Mouse (Mus musculus) heart, embryonic 14.5 days (tissue): Measurements from ENCODE around the gene Map2. TPM values are rescaled to one million over a fixed set of nuclear protein-coding genes. Genes with fewer than 3 reads are reported as not detected.

Source experiments
- ATAC-seq: fragments of 200-750 bp; cut with Nextera tagmentation; 2 replicates; pipeline ENCODE4 v1.8.0; 2017; ENCODE audit warnings: low read depth, moderate TSS enrichment; ENCODE audit not compliant: insufficient number of reproducible peaks, insufficient read depth, low FRiP score
- H3K27ac ChIP-seq, 2 experiments: fragments of 200-500 bp in 1 of 2; fragments of 300-500 bp in 1 of 2; sonication (generic) in 1 of 2; replicated peaks in 1 of 2; 2 replicates each; pipeline ENCODE4 v1.5.1; 2012 to 2014; ENCODE audit warnings: low read depth in 2 of 2, low read length in 2 of 2, control low read depth in 1 of 2, mild to moderate bottlenecking in 1 of 2, mixed read lengths in 1 of 2; ENCODE audit not compliant: control insufficient read depth in 1 of 2, insufficient read depth in 1 of 2
- H3K27me3 ChIP-seq: fragments of 300-500 bp; sonication (generic); 2 replicates; pipeline ENCODE4 v1.6.1; 2014; ENCODE audit warnings: mild to moderate bottlenecking, low read length, control low read depth; ENCODE audit not compliant: control insufficient read depth, insufficient read depth
- H3K36me3 ChIP-seq: fragments of 300-500 bp; sonication (generic); 2 replicates; pipeline ENCODE4 v1.6.1; 2014; ENCODE audit warnings: mild to moderate bottlenecking, control low read depth, low read length, mixed read lengths; ENCODE audit not compliant: control insufficient read depth, insufficient read depth
- H3K4me1 ChIP-seq, 2 experiments: fragments of 200-500 bp in 1 of 2; fragments of 300-500 bp in 1 of 2; sonication (generic) in 1 of 2; 2 replicates each; pipeline ENCODE4 v1.6.1; 2012 to 2014; ENCODE audit warnings: low read length in 2 of 2, control low read depth in 1 of 2, mixed read lengths in 1 of 2; ENCODE audit not compliant: control insufficient read depth in 2 of 2, insufficient read depth in 2 of 2
- H3K4me2 ChIP-seq: fragments of 300-500 bp; sonication (generic); 2 replicates; pipeline ENCODE4 v1.6.1; 2014; ENCODE audit warnings: mild to moderate bottlenecking, low read length
- H3K4me3 ChIP-seq, 2 experiments: fragments of 200-500 bp in 1 of 2; fragments of 300-500 bp in 1 of 2; sonication (generic) in 1 of 2; 2 replicates each; pipeline ENCODE4 v1.5.1; 2012 to 2014; ENCODE audit warnings: low read length in 2 of 2, mild to moderate bottlenecking in 2 of 2, control low read depth in 1 of 2, low read depth in 1 of 2, moderate library complexity in 1 of 2; ENCODE audit not compliant: control insufficient read depth in 1 of 2, insufficient read depth in 1 of 2
- H3K9ac ChIP-seq: fragments of 300-500 bp; sonication (generic); 2 replicates; pipeline ENCODE4 v1.6.1; 2014; ENCODE audit warnings: mild to moderate bottlenecking, low read length
- H3K9me3 ChIP-seq: fragments of 300-500 bp; sonication (generic); 2 replicates; pipeline ENCODE4 v1.6.1; 2016; ENCODE audit warnings: low read length, control low read depth; ENCODE audit not compliant: control insufficient read depth
- WGBS: fragments of 180-500 bp; shearing (Covaris S2); extraction: QIAGEN DNeasy Blood & Tissue Kit; methylation state at CpG from one replicate; pipeline ENCODE4 v1.1.7; 2014; 5-methylcytosine and 5-hydroxymethylcytosine counted together
- polyA plus RNA-seq: library from polyadenylated mRNA; unstranded; fragments of >200 nt; fragmentation: Nextera tagmentation; extraction: Ambion mirVana; gene quantifications from 2 replicates; pipeline ENCODE4 v1.2.1, GENCODE M21; 2014

The Map2 gene
- polyA plus RNA-seq, 1 experiment from 2014 or later = 2.7 TPM

- Histone ChIP-seq H3K4me2 (no peak overlapping the region), H3K9me3 (no peaks in the 10 kb centered on the region), H3K4me1 (no peaks in the 10 kb centered on the region), H3K36me3 (no peaks in the 10 kb centered on the region), H3K4me3 (no peak overlapping the region), H3K9ac (no peak overlapping the region), H3K27me3 (no peaks in the 10 kb centered on the region), H3K27ac (no peak overlapping the region)
- WGBS = 69% methylated on average over 4 of the region's 4 CpGs
- no peak for ATAC-seq
Observed at GRCm38 (mm10) chr1:66279222-66280009, 104.3 kb downstream of the Map2 start.

GRCm38 (mm10) chr1:66280152-66280551, 105.1 kb downstream of the Map2 start:
- no peak overlapping the region for H3K4me3 ChIP-seq
- WGBS = 79% methylated on average over 4 of the region's 4 CpGs
- H3K9me3 ChIP-seq = no peaks in the 10 kb centered on the region
- no peak overlapping the region for H3K4me2 ChIP-seq
- no peaks in the 10 kb centered on the region for H3K4me1 ChIP-seq
- no peak for ATAC-seq
- H3K36me3 ChIP-seq = no peaks in the 10 kb centered on the region
- no peak overlapping the region for H3K27ac ChIP-seq
- no peaks in the 10 kb centered on the region for H3K27me3 ChIP-seq
- H3K9ac ChIP-seq = no peak overlapping the region

- Histone ChIP-seq H3K27ac (no peak overlapping the region), H3K4me3 (no peak overlapping the region), H3K27me3 (no peaks in the 10 kb centered on the region), H3K9ac (no peak overlapping the region), H3K9me3 (no peaks in the 10 kb centered on the region), H3K4me1 (no peaks in the 10 kb centered on the region), H3K4me2 (no peak overlapping the region), H3K36me3 (no peaks in the 10 kb centered on the region)
- 63% methylated on average over 3 of the region's 3 CpGs for WGBS
- no peak for ATAC-seq
Observed at GRCm38 (mm10) chr1:66282447-66282846, 107.4 kb downstream of the Map2 start.

GRCm38 (mm10) chr1:66288987-66289386, 113.9 kb downstream of the Map2 start:
- Histone ChIP-seq H3K27ac (no peak overlapping the region), H3K4me2 (no peak overlapping the region), H3K9ac (no peak overlapping the region), H3K4me3 (no peak overlapping the region), H3K9me3 (no peaks in the 10 kb centered on the region), H3K4me1 (no peaks in the 10 kb centered on the region), H3K36me3 (no peaks in the 10 kb centered on the region), H3K27me3 (no peaks in the 10 kb centered on the region)
- WGBS = 57% methylated on average over 4 of the region's 4 CpGs
- ATAC-seq = no peak

GRCm38 (mm10) chr1:66292121-66292881, 117.2 kb downstream of the Map2 start:
- no peak overlapping the region for H3K4me2 ChIP-seq
- no peaks in the 10 kb centered on the region for H3K36me3 ChIP-seq
- no peaks in the 10 kb centered on the region for H3K27me3 ChIP-seq
- H3K27ac ChIP-seq = no peak overlapping the region
- no peak overlapping the region for H3K4me3 ChIP-seq
- 72% methylated on average over 3 of the region's 3 CpGs for WGBS
- no peak overlapping the region for H3K9ac ChIP-seq
- H3K9me3 ChIP-seq = no peaks in the 10 kb centered on the region
- no peak for ATAC-seq
- no peaks in the 10 kb centered on the region for H3K4me1 ChIP-seq

GRCm38 (mm10) chr1:66299376-66299775, 124.3 kb downstream of the Map2 start:
- no peaks in the 10 kb centered on the region for H3K9me3 ChIP-seq
- H3K27me3 ChIP-seq = no peaks in the 10 kb centered on the region
- no peak for ATAC-seq
- H3K4me1 ChIP-seq = no peaks in the 10 kb centered on the region
- H3K4me3 ChIP-seq = no peak overlapping the region
- H3K4me2 ChIP-seq = no peak overlapping the region
- 84% methylated on average over 6 of the region's 6 CpGs for WGBS
- H3K36me3 ChIP-seq = no peaks in the 10 kb centered on the region
- no peak overlapping the region for H3K9ac ChIP-seq
- no peak overlapping the region for H3K27ac ChIP-seq

GRCm38 (mm10) chr1:66320378-66321135, 145.5 kb downstream of the Map2 start:
- Histone ChIP-seq H3K27ac (no peak overlapping the region), H3K4me2 (no peak overlapping the region), H3K27me3 (no peaks in the 10 kb centered on the region), H3K36me3 (no peaks in the 10 kb centered on the region), H3K9me3 (no peaks in the 10 kb centered on the region), H3K4me1 (no peaks in the 10 kb centered on the region), H3K4me3 (no peak overlapping the region), H3K9ac (no peak overlapping the region)
- no peak for ATAC-seq
- 81% methylated on average over 2 of the region's 2 CpGs for WGBS
